Mouse (Mus musculus): Measurements from ENCODE around the gene Rps10. TPM values are rescaled to one million over a fixed set of nuclear protein-coding genes. Genes with fewer than 3 reads are reported as not detected.

Gene Rps10
- total and polyA plus RNA-seq, 2 experiments from 2014 or later, result 486 to 1,352 TPM

GRCm38 (mm10) chr17:27586661-27587060 is 49.8 kb downstream of the Rps10 start:
- Histone ChIP-seq H3K9me3 (replicated peaks; ENCODE audit: control insufficient read depth, low read length) (no peaks in the 10 kb centered on the region), H3K4me2 (ENCODE audit: low read depth, low read length) (peak overlapping the region; percentile 21; the same call in 1 of the 2 replicates), H3K4me1 (ENCODE audit: control insufficient read depth, insufficient read depth) (peaks cover 40% of the 10 kb centered on the region), H3K27ac (ENCODE audit: low read depth) (peak overlapping the region; percentile 95), H3K27me3 (ENCODE audit: control insufficient read depth, insufficient read depth, low read length) (no peaks in the 10 kb centered on the region), H3K4me3 (ENCODE audit: low read depth, low read length) (no peak overlapping the region), H3K9ac (replicated peaks; ENCODE audit: low read depth, low read length) (0 out of 2 replicates have a peak overlapping the region, but pooled peaks have one; percentile 27), H3K36me3 (replicated peaks; ENCODE audit: control insufficient read depth, insufficient read depth, low read length) (peaks cover 30% of the 10 kb centered on the region)
- WGBS, result 36% methylated on average over 9 of the region's 9 CpGs
- DNase-seq (ENCODE audit: low spot score), result no peak
- ATAC-seq (ENCODE audit: insufficient read depth, low read depth), result peak; percentile 68
- TF ChIP-seq CTCF (IDR thresholded peaks at IDR 0.05; ENCODE audit: low read depth) (no peak), EP300 (IDR thresholded peaks at IDR 0.05; ENCODE audit: low read depth) (no peak)

- no peak overlapping the region for H3K27ac ChIP-seq (ENCODE audit: low read depth)
- H3K36me3 ChIP-seq (replicated peaks; ENCODE audit: control insufficient read depth, insufficient read depth, low read length), result peaks cover 60% of the 10 kb centered on the region
- ATAC-seq (ENCODE audit: insufficient read depth, low read depth), result no peak
- WGBS, result 74% methylated on average over 13 of the region's 13 CpGs
- no peak overlapping the region for H3K4me3 ChIP-seq (ENCODE audit: low read depth, low read length)
- DNase-seq (ENCODE audit: low spot score), result no peak
- no peak overlapping the region for H3K4me2 ChIP-seq (ENCODE audit: low read depth, low read length)
- no peaks in the 10 kb centered on the region for H3K27me3 ChIP-seq (ENCODE audit: control insufficient read depth, insufficient read depth, low read length)
- no peaks in the 10 kb centered on the region for H3K9me3 ChIP-seq (replicated peaks; ENCODE audit: control insufficient read depth, low read length)
- no peak for TF ChIP-seq EP300 (IDR thresholded peaks at IDR 0.05; ENCODE audit: low read depth)
- TF ChIP-seq CTCF (IDR thresholded peaks at IDR 0.05; ENCODE audit: low read depth), result no peak
- no peak overlapping the region for H3K9ac ChIP-seq (replicated peaks; ENCODE audit: low read depth, low read length)
- peaks cover 19% of the 10 kb centered on the region; the same call in 1 of the 2 replicates for H3K4me1 ChIP-seq (ENCODE audit: control insufficient read depth, insufficient read depth)
These were observed 53.1 kb downstream of the Rps10 start for GRCm38 (mm10) chr17:27583185-27583894.

Other genes with a start within 250 kb of the Rps10 start
- gene Grm4, start 115.3 kb downstream of the Rps10 start, total RNA-seq (2014; rRNA removed; ENCODE audit: low replicate concordance), result not detected in 2 replicates
- 0.03 TPM in 1 of 2 replicates, not detected in the other for gene Grm4, start 115.3 kb downstream of the Rps10 start, polyA plus RNA-seq (2015; fragmentation: Nextera tagmentation; extraction: Ambion mirVana)
- gene Hmga1, start 80.2 kb downstream of the Rps10 start, total RNA-seq (2014; rRNA removed; ENCODE audit: low replicate concordance), result 108 TPM in 2 replicates
- 56.7 and 59.7 TPM in 2 replicates for gene Hmga1, start 80.2 kb downstream of the Rps10 start, polyA plus RNA-seq (2015; fragmentation: Nextera tagmentation; extraction: Ambion mirVana)
- 11.1 and 13.4 TPM in 2 replicates for gene AI413582, start 70.9 kb downstream of the Rps10 start, total RNA-seq (2014; rRNA removed; ENCODE audit: low replicate concordance)
- gene AI413582, start 70.9 kb downstream of the Rps10 start, polyA plus RNA-seq (2015; fragmentation: Nextera tagmentation; extraction: Ambion mirVana), result 18.5 and 20.1 TPM in 2 replicates
- gene Nudt3, start 13.2 kb downstream of the Rps10 start, total RNA-seq (2014; rRNA removed; ENCODE audit: low replicate concordance), result 159 and 184 TPM in 2 replicates
- 139 and 140 TPM in 2 replicates for gene Nudt3, start 13.2 kb downstream of the Rps10 start, polyA plus RNA-seq (2015; fragmentation: Nextera tagmentation; extraction: Ambion mirVana)
- not detected in 2 replicates for gene RPS10-NUDT3, start 1.4 kb downstream of the Rps10 start, total RNA-seq (2014; rRNA removed; ENCODE audit: low replicate concordance)
- not detected in 2 replicates for gene RPS10-NUDT3, start 1.4 kb downstream of the Rps10 start, polyA plus RNA-seq (2015; fragmentation: Nextera tagmentation; extraction: Ambion mirVana)
- gene Pacsin1, start 18.8 kb upstream of the Rps10 start, total RNA-seq (2014; rRNA removed; ENCODE audit: low replicate concordance), result not detected in 2 replicates
- 0.04 and 0.32 TPM in 2 replicates for gene Pacsin1, start 18.8 kb upstream of the Rps10 start, polyA plus RNA-seq (2015; fragmentation: Nextera tagmentation; extraction: Ambion mirVana)
- gene Spdef, start 92.3 kb upstream of the Rps10 start, total RNA-seq (2014; rRNA removed; ENCODE audit: low replicate concordance), result 0.15 and 5.1 TPM in 2 replicates
- 0.22 and 0.26 TPM in 2 replicates for gene Spdef, start 92.3 kb upstream of the Rps10 start, polyA plus RNA-seq (2015; fragmentation: Nextera tagmentation; extraction: Ambion mirVana)
- 80.6 and 85.7 TPM in 2 replicates for gene D17Wsu92e, start 184.0 kb upstream of the Rps10 start, total RNA-seq (2014; rRNA removed; ENCODE audit: low replicate concordance)
- gene D17Wsu92e, start 184.0 kb upstream of the Rps10 start, polyA plus RNA-seq (2015; fragmentation: Nextera tagmentation; extraction: Ambion mirVana), result 12.5 and 15.0 TPM in 2 replicates
- 113 and 125 TPM in 2 replicates for gene Snrpc, start 201.5 kb upstream of the Rps10 start, total RNA-seq (2014; rRNA removed; ENCODE audit: low replicate concordance)
- gene Snrpc, start 201.5 kb upstream of the Rps10 start, polyA plus RNA-seq (2015; fragmentation: Nextera tagmentation; extraction: Ambion mirVana), result 182 and 185 TPM in 2 replicates
- 5.3 and 12.3 TPM in 2 replicates for gene Uhrf1bp1, start 219.8 kb upstream of the Rps10 start, total RNA-seq (2014; rRNA removed; ENCODE audit: low replicate concordance)
- 1.4 and 1.9 TPM in 2 replicates for gene Uhrf1bp1, start 219.8 kb upstream of the Rps10 start, polyA plus RNA-seq (2015; fragmentation: Nextera tagmentation; extraction: Ambion mirVana)